Mouse (Mus musculus) brain, embryonic 18.5 days (tissue): ENCODE measurements around the gene Dhrs13.
A peak's percentile ranks its signal among the peaks of the same experiment; 100 is the strongest.

Source experiments
- DNase-seq: peaks from one replicate; pipeline ENCODE4 v3.0.0-alpha.2; 2012; ENCODE audit warnings: low read depth, low spot score

Dhrs13 gene

DNA sequence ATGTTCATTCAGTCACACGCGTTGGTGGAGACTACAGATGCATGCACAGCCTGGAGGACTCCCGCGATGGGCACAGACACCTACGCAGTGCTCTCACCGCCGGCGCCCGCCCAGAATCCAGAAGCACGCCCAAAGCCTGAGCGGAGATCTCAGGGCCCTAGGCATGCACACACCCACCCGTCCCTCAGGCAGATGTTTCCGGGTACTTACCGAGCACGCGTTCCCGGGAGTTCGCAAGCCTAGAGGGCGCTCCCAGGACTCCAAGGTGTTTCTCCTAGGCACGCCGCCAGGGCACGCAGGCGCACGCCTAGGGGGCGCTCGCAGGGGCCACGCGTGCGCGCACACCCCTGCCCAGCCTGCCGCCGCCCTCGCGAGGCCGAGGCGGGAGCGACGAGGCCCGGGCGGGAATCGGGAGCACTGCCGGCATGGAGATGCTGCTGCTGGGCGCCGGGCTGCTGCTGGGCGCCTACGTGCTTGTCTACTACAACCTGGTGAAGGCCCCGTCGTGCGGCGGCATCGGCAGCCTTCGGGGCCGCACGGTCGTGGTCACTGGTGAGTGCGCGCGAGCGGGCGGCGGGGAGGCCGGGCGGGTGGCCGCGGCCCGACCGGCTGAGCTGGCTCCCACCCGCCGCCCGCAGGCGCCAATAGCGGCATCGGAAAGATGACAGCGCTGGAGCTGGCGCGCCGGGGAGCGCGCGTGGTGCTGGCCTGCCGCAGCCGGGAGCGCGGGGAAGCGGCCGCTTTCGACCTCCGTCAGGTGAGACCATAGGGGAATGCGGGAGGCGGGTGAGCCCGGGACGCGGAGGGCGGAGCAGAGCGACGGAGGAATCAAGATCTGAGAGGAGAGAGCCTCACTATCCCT, at the start of gene Dhrs13:
Dhrs13 (plus strand) TSS at position 334 of the 862 bp plus-strand sequence.
- DNase-seq: peak; percentile 75

DNA sequence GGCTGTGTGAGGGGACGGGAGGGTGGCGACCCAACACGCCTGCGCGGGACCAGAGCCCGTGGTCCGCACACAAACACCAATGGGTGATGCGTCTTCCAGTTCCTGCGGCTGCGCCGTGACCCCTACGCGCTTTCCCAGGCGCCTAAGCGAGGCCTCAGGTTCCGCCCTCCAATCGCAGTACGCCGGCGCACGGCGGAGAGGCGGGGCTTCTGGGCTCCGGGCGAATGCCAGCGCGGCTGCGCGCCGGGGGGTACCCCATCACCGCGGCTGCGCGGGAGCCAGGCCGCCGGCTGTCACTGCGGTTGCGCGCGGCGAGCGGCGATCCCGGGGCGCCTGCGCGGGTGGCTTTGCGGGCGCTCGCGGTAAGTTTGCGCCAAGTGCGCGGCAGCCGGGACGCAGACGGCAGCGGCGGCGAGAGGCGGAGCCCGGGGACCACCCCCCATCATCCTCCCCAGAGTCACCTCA, 49.6 kb upstream of the Dhrs13 start, which contains the start of gene Phf12:
Phf12 (plus strand) TSS at position 314 of the 465 bp plus-strand sequence.
- DNase-seq: peak; percentile 99

DNA sequence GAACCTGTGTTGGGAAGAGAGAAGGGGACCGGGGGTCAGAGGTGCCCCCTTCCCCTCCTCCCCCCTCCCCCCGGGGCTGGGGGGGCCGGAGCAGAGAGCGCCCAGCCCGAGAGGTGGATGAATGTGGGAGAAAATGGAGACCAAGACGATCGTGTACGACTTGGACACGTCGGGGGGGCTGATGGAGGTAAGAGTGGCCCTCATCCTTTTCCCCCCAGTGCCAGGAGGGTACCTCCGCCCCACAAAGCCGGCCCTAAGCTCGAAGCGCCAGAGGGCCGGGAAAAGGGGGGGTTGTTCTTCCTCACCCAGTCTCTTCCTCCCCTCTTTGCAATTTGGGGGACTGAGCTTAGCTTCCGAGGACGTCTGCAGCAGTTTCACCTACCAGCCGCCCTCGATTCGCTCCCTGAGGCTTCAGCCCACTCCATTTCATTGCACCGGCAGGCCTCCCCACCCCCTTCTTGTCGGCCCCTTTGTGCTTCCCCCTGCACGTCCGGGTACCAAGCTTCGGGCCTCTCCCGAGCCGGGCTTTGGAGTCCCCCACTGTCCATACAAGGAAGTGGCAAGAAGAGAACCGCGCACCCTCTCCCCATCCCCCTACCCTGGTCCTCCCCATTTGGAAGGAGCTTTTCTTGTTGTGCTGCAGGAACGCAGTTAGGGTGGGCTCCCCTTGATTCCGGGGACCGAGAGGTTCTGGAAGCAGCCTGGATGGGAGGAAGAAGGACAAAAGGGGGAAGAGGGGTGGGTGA, 48.7 kb upstream of the Dhrs13 start:
- DNase-seq: no peak

DNA sequence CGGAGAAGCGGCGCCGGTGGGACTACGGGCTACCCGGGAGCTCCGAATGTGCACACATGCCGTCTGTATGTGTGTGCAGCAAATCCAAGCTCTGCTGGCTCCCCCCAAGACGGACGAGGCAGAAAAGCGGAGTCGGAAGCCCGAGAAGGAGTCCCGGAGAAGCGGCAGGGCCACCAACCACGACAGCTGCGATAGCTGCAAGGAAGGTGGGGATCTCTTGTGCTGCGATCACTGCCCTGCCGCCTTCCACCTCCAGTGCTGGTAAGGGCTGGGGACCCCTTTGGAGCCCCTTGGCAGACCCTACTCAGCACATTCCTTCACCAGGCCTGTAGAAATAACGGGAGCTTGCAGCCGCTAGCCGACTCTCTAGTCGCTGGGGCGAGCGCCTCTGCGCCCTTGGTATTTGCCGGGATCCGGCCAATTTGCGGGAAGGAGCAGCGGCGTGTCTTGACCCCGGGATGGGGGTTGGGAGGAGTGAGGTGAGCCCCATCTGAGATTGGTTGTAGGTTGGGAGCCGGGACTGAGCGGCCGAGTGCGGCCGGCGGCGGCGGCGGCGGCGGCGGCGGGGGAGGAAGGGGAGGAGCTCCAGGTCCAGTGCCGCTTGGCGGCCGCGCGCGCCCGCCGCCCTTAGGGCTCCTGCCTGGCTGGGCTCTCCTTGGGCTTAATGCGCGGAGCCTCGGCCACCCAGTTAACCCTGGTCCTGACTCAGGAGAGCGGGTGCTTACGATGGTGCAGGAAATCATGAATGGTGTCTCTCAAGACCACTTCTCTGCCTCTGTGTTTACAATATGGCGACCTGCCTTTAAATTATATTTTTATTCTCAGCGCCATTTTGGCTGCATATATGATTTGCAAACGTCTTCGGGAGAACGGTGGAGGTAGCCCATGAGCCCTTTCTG, 47.9 kb upstream of the Dhrs13 start:
- DNase-seq: no peak

DNA sequence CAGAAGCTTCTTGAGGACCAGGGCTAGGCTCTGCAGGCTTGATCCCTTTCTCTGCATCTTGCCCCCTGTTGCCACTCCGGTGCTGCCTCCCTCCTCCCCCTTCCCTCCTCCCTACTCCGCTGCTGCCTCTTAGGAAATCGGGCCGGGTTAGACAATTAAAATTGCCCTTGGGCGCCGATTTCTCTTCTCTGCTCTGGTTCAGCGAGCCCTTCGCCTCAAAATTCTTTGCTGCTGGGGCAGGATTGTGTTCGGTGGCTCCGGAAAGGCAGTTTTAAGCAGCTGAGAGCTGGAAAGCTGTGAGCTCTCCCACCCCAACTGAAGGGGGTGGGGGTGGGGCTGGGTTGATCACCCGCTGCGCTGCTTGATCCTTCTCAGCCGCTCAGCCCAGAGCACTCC, 47.2 kb upstream of the Dhrs13 start:
- no peak for DNase-seq

DNA sequence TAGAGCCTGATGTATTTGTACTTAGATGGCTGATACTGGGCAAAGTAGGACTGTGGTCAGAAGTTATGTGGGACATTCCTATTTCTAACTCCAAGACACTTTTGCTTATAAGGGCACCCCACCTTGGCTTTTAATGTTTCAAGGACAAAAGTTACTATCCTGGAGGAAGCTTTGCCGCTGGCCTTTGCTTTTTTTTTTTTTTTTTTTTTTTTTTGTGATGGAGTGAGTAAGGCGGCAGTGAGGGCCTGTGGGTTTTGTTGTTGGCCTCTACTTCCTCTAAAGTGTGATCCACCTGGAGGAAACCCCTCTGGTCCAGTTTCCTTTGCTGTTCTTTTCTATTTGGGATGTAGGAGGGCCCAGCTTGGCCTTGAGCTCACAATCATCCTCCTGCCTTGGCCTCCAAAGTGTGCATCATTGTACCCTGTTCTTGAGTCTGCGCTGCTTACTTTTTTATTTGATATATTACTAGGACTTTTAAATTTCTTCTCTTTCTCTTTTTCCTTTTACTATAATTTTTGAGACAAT, 46.5 kb upstream of the Dhrs13 start:
- no peak for DNase-seq

DNA sequence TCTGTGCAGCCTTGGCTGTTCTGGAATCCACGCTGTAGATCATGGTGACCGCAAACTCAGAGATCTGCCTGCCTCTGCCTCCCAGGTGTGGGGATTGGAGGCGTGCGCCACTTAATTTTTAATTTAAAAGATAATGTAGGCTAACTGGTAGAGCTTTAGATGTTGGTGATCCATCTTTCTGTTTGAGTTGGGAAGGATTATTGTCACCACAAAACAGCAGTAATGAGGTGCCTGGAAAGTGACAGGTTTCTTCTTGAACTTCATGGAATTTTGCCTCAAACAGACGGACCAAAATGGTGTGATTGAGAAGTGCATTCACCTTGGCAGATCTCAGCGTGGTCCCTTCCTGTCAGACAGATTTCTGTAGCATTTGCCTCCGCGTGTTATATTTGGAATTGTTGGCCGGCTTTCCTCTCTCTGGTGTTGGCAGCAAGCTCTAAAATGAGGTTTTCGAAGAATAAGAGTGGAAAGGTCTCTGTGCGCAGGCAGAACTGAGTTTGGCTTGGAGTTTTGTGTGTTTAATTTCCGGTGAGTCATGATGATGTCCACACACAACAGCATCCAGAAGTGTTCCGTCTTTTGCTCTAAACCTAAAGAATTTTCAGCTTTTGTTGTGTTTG, 42.9 kb upstream of the Dhrs13 start:
- DNase-seq: no peak

DNA sequence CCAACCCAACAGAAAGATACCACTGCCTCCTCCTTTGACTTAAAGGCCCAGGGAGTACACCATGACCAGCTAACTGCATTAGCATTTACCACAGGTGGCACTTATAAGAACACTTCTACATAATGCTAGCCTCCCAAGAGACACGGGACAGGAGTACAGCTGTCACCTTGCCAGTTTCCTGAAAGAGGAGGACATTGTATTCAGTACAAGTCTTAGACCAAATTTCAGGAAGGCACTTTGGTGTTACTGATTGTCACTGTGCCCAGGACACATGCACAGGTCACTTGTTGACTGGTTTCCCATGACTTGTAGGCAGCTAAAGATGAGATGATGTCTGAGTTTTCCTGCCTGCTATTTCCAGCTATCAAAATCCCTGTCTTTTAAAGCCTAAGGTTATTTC, 36.5 kb upstream of the Dhrs13 start:
- no peak for DNase-seq

DNA sequence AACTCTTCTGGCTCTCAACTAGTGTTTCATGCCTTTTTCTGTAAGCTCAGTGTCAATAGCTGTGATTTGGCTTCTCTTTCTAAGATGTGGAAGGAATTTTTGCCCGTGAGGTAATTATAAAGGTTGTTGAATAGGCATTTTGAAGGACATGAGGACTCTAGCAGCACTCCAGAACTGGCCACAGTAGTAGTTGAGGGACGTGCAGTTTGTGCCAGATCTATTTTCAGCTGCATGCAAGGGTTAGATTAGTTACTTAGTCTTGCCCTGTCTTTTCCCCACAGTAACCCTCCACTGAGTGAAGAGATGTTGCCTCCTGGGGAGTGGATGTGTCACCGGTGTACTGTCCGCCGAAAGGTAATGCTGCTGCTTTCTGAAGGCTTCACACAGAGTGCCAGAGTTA, 25.6 kb upstream of the Dhrs13 start:
- no peak for DNase-seq

DNA sequence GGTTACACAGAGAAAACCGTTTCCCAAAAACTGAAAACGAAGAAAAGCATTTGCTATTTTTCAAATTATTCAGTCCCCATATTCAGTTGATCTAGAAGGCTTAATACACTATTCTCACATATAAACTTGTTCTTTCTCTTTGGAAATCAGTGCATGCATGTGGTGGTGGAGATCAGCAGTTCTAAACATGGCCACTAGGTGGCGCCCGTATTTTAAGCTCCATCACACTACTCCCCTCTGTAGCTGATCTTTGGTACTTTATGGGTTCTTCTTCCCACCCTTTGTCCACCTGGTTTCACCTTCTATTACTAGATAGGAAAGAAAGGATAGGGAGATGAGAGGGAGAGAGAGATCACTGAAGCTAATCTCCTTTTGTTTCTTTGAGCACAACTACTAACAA, 12.4 kb upstream of the Dhrs13 start:
- peak; percentile 18 for DNase-seq

DNA sequence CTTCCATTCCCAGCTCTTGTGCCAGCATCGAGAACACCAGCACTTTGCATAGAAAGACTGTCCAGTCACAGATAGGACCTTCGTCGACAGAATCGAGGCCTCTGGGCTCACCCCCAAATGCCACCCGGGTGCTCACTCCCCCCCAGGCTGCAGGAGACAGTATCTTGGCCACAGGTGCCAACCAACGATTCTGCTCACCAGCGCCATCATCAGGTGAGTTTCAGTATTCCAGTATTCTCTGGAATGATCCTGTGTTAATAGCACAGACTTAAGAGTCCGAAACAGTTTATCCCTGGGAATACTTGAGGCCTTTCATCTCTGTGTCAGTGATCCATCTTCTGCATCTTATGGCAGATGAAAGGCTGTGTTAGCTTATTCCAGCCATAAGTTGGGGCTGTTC, 8.5 kb upstream of the Dhrs13 start:
- no peak for DNase-seq

DNA sequence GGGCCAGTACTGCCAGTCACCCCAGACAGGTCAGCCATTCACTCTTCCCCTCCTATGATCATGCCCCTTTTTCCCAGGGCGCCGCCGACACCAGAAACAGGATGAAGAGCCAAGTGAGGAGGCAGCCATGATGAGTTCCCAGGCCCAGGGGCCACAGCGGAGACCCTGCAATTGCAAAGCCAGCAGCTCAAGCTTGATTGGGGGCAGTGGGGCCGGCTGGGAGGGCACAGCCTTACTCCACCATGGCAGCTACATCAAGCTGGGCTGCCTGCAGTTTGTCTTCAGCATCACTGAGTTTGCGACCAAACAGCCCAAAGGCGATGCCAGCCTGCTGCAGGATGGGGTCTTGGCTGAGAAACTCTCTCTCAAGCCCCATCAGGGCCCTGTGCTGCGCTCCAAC, 2.8 kb upstream of the Dhrs13 start:
- DNase-seq: no peak

DNA sequence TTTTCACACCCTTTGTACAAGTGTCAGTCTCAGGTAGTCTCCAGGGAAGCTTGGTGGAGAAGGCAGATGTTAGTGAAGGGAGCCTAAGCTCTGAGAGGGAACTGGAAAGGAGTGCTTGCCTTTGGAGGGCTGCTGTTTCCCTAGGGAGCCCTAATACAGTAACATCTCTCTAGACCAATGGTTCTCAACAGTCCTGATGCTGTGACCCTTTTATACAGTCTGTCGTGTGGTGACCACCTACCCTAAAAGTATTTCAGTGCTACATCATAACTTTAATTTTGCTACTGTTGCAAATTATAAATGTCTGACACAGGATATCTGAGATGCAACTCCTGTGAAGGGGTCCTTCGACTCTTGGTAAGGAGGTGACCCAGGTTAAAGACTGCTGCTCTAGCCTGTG, 1.5 kb upstream of the Dhrs13 start:
- no peak for DNase-seq

DNA sequence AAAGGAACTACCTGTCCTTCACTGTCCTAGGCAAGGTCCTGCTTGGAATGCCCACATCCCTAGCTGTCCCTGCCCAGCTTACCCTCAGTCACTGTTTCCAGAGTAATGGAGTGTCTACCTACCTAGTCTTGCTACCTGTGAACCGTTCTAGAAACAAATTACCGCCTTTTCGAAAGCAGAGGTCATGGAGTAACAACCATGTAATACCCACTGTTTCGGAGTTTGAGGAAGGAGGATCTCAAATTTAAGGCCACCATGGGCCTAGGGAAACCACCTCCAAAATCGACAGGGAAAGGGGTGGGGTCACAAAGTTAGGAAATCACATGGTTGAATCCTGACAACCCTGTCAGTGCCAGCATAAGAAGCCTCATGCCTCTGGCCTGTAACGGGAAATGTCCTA, 691 bp upstream of the Dhrs13 start:
- DNase-seq: no peak

DNA sequence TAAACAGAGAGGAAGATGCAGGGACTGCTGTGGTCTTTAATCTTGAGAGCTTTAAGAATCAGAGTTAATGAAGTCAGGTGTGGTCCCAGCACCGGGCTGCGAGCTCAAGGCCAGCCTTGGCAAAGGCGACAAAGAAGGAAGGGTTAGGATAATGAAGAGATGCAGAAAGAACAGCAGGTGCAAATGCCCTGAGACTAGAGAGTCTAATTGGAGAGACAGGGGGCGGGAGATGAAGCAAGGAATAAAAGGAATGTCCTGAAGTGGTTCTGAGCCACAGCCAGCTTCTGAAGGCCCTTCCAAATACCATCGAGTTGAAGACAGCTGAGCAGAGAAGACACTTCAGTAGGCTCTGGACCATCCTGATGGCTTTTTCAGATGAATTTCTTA, 722 bp downstream of the Dhrs13 start:
- DNase-seq: peak; percentile 3

DNA sequence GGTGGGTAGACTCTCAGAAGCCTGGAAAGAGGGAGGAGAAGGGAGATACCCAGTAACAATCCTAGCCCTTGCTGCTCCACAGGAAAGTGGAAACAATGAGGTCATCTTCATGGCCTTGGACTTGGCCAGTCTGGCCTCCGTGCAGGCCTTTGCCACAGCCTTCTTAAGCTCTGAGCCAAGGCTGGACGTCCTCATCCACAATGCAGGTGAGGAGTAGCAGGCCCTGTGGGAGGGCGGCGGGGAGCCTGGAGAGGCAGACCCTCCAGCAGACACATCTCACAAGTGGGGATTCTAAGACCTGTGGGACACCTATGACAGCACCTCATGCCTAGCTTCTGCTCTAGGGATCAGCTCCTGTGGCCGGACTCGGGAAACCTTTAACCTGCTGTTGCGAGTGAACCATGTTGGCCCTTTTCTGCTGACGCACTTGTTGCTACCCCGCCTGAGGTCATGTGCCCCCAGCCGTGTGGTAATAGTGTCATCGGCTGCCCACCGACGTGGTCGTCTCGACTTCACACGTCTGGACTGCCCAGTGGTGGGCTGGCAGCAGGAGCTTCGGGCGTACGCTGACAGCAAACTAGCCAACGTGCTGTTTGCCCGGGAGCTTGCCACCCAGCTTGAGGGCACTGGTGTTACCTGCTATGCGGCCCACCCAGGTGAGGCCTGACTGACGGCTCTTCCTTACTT, 2.0 kb downstream of the Dhrs13 start:
- no peak for DNase-seq

DNA sequence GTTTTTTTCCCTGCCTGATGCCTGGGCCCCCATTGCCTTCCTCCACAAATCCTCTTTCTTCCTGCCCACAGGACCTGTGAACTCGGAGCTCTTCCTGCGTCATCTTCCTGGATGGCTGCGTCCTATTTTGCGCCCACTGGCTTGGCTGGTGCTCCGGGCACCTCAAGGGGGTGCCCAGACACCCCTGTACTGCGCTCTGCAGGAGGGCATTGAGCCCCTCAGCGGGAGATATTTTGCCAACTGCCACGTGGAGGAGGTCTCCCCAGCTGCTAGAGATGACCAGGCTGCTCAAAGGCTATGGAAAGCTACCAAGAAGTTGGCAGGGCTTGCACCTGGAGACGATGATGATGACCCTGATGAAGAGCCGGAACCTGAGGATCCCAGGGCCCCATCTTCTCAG, 4.7 kb downstream of the Dhrs13 start:
- DNase-seq: no peak

DNA sequence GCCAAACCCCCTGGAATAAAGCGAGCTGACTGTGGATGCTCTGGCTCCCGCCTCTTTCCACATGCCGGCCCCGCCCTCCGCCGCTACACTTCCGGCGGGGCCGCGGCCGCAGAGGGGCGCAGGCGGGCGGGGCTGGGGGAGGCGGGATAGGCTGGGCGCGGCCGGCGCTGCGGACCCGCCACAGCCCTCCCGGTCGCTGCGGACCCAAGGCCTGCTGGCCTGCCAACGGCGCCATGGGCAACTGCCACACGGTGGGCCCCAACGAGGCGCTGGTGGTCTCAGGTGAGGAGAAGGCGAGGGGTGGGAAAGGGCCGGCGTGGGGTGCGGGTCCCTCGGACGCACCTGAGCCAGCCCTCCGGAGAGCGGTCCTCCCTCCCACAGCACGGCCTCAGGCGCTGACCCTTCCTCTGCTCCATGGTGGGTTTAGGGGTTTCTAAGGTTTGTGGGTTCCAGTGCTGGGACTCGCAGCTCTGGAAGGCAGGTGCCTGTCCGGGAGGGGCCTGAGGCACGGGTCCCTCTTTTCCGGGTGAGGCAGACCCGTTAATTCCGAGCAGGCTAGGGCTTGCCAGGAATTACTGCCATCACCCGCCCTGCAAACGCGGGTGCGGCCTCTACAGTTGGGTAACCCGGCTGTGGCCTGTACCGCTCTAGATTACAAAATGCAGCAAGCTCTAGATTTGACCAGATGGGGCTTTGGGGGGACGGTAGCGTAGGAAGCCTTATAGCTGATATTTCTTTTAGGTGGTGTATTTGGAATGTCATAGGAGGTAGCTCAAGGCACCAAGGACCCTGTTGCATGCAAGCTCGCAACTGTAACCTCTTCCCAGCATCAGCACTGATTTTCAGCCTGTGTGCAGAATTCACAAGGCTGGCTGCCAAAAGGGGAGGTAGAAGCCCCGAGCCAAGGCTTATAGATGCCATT, 6.0 kb downstream of the Dhrs13 start, which contains the start of gene Flot2:
Flot2 (plus strand) TSS at position 101 of the 922 bp plus-strand sequence.
- peak; percentile 14 for DNase-seq

DNA sequence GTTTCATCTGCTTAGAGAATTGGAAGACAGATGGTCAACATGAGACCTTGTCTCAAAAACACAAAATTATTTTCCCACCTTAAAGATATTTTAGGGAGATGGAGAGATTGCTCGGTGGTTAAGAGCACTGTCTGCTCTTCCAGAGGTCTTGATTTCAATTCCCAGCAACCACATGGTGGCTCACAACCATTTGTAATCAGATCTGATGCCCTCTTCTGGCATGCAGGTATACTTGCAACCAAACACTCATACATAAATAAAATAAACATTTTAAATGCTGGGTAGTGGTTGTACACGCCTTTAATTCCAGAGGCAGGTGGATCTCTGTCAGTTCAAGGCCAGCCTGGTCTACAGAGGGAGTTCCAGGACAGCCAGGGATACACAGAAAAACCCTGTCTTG, 8.8 kb downstream of the Dhrs13 start:
- DNase-seq: no peak
